Mouse (Mus musculus): ENCODE measurements at regions not wholly inside any gene's neighbourhood (a gene's known extent, or its start where the extent isn't known, plus 50 kb on each side); places are given as distances from the start of the nearest gene placed in this dataset.

GRCm38 (mm10) chr1:94263313-94263712, 211.0 kb upstream of the Pdcd1 start:
- peak; percentile 11 to 72 for DNase-seq (ENCODE audit: extremely low spot score in 1 of 2, low spot score in 1 of 2)

GRCm38 (mm10) chr1:94235426-94235825, 183.1 kb upstream of the Pdcd1 start:
- DNase-seq (ENCODE audit: extremely low spot score in 1 of 2, low spot score in 1 of 2), result no peak

GRCm38 (mm10) chr1:94221006-94221405, 168.7 kb upstream of the Pdcd1 start:
- DNase-seq (ENCODE audit: extremely low spot score in 1 of 2, low spot score in 1 of 2), result no peak

- DNase-seq (ENCODE audit: extremely low spot score in 1 of 2, low spot score in 1 of 2), result no peak
Measured at GRCm38 (mm10) chr1:94217407-94217806, 165.1 kb upstream of the Pdcd1 start.

GRCm38 (mm10) chr1:94208929-94209328, 156.6 kb upstream of the Pdcd1 start:
- no peak for DNase-seq (ENCODE audit: extremely low spot score in 1 of 2, low spot score in 1 of 2)

GRCm38 (mm10) chr1:94207859-94208258, 155.5 kb upstream of the Pdcd1 start:
- DNase-seq (ENCODE audit: extremely low spot score in 1 of 2, low spot score in 1 of 2), result no peak

GRCm38 (mm10) chr1:94203281-94203680, 150.9 kb upstream of the Pdcd1 start:
- no peak for DNase-seq (ENCODE audit: extremely low spot score in 1 of 2, low spot score in 1 of 2)

- peak; percentile 37 to 38 for DNase-seq (ENCODE audit: extremely low spot score in 1 of 2, low spot score in 1 of 2)
Measured at GRCm38 (mm10) chr1:94183876-94184275, 131.5 kb upstream of the Pdcd1 start.

- no peak for DNase-seq (ENCODE audit: extremely low spot score in 1 of 2, low spot score in 1 of 2)
Measured at GRCm38 (mm10) chr1:94149958-94150357, 97.6 kb upstream of the Pdcd1 start.

- peak in 1 of 2 experiments; percentile 3 for DNase-seq (ENCODE audit: extremely low spot score in 1 of 2, low spot score in 1 of 2)
Measured at GRCm38 (mm10) chr1:94147015-94147414, 94.7 kb upstream of the Pdcd1 start.

GRCm38 (mm10) chr1:94140518-94140917, 88.2 kb upstream of the Pdcd1 start:
- DNase-seq (ENCODE audit: extremely low spot score in 1 of 2, low spot score in 1 of 2), result no peak

- peak in 1 of 2 experiments; percentile 20 for DNase-seq (ENCODE audit: extremely low spot score in 1 of 2, low spot score in 1 of 2)
Measured at GRCm38 (mm10) chr1:94139445-94140062, 87.2 kb upstream of the Pdcd1 start.

GRCm38 (mm10) chr1:94136731-94137130, 84.4 kb upstream of the Pdcd1 start:
- peak in 1 of 2 experiments; percentile 6 for DNase-seq (ENCODE audit: extremely low spot score in 1 of 2, low spot score in 1 of 2)

Data from frontal cortex, adult 2 months (tissue).